Mouse (Mus musculus) monocyte, adult 5-6 weeks (primary cell): ENCODE results near the gene 2700049A03Rik. TPM values are rescaled to one million over a fixed set of nuclear protein-coding genes. Genes with fewer than 3 reads are reported as not detected.

Experiments used
- ATAC-seq: fragments of 153-309, 156-312 bp; replicated peaks from 2 replicates; pipeline ENCODE4 v1.8.0; 2017; ENCODE audit warnings: mild to moderate bottlenecking; ENCODE audit not compliant: low TSS enrichment, insufficient number of reproducible peaks, severe bottlenecking, poor library complexity, low FRiP score
- total RNA-seq: library from RNA; stranded (forward); fragments of 200-1000, 200-491, 200-594 nt; gene quantifications from 3 replicates; pipeline ENCODE4 v1.2.3, GENCODE M21; 2017

The 2700049A03Rik gene
- total RNA-seq, 1 experiment from 2014 or later = 4.9 TPM

DNA sequence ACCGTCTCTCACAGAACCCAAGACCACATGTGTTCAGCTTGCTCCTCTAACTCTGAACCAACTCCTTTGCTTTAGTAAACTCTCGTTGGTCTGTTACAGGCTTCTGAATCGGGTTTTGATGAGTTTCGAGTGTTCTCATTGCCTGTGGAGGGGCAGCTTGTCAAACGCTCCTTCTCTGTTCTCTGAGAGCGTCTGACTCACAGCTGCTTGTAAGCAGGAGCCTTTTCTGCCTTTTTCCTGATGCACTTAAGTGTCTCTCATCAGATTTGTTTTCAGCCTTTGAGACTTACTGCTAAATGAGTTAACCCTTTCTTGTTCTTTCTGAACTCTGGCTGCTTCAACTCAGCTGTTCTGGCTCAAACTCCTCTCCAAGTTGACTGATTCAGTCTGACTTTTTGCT is 21.3 kb downstream of the 2700049A03Rik start:
- no peak for ATAC-seq

DNA sequence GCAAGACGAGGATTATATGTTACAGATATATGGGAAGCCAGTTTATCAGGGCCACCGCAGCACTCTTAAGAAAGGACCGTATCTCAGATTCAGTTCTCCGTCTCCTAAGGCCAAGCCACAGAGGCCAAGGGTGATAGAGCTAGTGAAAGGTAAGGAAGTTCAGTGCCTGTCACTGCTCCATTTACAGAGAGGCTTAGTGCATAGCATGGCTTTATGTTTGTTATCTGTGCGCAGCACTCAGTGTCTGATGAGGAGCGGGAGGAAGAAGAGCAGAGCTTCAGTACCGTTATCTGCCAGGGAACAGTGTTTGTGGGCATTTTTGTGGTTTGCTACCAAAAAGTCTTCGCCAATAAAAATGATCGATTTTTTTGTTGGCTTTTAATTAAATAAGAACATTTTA is 27.8 kb downstream of the 2700049A03Rik start:
- ATAC-seq = no peak

DNA sequence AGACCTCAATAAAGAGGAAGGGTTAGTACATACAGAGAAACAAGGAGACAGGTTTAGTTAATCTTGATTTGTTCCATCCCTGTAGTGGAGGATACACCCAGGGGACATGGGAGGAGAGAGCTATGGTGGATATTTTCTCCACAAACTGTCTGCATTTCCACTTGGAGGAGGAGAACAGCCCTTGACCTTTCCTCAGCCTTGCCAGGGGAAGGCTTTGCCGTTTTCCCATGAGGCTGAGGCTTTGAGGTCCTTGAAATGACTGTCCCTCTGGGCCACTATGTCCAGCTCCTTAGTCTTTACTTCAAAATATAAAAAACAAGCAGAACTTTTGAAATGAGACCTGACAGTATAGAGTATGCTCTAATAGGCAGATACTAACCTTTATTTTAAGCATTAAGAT is 33.3 kb downstream of the 2700049A03Rik start:
- ATAC-seq = no peak

DNA sequence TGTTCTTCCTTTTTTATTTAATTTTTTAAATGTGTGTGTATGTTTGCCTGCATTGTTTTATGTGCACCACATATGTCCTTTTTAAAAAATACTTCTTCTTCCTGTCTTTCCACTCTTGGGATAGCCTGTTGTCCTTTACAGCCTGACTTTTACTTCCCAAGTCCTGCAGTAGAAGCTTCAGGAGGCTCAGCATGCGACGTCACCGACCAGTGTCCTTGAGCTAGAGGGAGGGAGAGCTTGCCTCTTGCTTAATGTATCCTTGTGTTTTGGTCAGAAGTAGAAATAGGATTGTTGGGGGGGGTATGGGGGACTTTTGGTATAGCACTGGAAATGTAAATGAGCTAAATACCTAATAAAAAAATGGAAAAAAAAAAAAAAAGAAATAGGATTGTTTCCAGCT is 47.1 kb downstream of the 2700049A03Rik start:
- no peak for ATAC-seq

DNA sequence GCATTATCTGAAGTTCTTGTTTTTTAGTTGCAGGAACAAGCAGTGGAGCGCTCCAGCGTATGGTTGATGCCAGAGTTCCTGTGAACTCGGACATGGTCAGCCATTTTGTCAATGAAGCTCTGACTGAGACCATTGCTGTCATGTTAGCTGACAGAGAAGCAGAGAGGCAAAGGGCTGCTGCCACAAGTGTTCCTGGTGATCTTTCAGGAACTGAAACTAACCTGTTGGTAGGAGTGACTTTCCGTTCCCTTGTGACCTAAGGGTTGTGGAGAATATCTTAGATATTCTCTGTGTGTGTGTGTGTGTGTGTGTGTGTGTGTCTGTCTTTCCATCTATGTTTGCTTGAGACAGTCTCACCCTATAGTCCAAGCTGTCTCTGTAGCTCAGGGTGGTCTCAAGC is 47.7 kb downstream of the 2700049A03Rik start:
- ATAC-seq = peak; percentile 59

DNA sequence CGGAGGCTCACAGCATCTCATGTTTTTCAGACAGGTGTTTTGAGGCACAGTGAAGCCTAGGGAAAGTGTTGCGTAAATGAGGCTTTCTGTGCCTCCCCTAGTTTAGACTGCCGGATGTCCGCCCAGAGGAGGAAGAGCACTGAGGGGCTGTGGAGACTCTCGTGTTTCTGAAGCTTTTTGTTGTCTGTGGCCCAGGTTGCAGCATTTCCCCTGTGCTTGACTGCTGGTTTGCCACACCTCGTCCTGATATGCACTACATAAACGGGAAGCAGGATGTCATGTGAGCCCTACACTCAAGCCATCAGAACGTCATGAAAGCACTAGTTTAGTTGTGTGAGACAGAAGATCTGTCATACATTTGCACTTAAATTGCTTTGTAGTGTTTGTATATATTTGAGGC is 56.1 kb downstream of the 2700049A03Rik start:
- no peak for ATAC-seq

DNA sequence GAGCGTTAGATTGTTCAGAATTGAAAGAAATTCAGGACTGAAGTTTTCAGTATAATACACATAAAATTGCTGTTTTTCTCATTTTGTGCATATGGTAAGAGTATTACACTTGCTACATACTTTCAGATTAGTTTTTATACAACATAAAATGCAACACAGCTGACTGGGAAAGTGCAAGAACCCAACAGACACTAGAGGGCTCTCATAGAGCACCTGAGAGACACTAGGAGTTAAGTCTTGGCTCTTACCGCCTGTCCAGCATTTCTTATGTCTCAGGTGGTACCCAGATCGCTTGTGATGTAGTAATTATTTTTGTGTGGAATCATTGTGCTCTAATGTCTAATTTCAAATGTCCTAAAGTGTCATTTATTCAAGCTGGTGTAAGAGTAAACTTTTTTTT is 61.0 kb downstream of the 2700049A03Rik start:
- ATAC-seq = no peak

DNA sequence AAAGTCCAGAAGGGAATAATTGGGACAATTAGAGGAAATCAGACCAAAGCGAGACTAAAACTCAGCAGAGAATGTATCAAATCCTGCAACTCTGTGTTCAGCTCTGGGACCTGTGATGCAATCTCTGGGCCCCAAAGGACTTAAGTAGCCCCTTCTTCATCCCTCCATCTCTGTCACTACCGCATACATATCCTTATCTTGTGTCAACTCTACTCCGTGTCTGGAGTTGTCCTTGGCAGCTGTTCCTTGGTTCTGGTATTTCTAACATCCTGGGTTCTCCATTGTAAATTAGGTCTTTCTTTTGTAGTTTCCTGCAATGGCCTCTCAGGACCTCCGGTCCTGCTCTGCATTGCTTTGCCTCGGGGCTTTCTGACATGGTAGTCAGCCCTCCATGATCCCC is 65.1 kb downstream of the 2700049A03Rik start:
- no peak for ATAC-seq

DNA sequence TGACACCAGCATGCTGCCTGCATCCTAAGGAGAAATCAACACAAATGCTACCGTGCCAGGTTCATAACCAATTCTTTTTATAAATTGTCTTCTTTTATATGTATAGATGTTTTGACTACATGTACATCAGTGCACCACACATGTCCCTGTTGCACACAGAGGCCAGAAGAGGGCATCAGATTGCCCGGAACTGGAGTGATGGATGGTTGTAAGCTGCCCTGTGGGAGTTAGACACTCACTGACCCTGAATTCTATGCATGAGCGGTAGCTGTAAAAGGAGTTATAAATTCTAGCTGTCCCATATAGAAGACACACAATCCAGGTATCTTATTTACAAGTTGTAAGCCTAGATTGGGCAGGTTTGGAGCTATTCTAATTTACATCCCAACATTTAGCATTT is 67.7 kb downstream of the 2700049A03Rik start:
- ATAC-seq = no peak

DNA sequence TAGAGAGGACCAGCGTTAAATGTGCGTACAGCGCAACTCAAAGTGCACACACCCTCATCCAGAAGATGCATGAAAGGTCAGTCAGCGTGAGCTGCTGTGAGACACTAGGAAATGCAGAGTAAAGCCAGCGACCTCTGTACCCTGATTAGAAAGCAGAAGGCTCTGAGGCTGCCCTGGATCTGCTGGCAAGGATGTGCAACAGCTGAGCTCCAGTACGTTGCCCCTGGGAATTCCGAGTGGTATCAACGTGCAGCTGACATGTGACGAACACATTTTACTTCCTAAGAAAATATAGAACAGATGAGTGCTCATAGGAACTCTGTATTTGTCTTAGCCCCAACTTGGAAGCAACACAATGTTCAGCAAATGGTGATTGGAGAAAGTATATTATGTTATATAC is 80.5 kb downstream of the 2700049A03Rik start:
- no peak for ATAC-seq

DNA sequence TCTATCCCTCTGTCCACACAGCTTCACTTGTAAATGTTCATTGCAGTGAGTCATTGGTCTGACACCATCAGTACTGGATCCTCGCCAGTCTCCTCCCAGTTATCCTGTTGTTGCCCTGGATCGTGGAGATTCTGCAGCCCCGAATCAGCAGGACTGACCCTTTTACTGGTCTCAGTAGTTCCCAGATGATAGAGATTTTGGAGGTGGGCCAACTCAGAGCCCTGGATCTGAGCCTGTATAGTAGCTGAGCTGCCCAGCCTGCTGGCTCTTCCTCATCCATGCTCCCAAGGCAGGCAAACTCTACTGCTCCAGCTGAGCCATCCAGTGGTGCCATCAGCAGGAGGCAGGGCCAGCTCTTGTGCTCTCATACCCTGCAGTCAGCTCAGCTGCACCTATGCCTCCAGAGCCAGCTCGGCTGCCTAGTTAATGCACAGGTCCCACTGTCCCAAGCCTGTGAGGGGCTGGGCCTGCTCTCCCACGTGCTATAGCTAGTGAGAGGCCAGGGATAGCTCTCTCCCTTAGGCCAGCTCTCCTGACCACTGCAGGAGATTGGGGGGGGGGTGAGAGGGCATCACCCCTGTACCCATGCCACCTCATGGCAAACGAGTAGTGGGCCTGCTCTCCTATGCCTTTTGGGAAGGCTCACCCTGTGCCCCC is 81.3 kb downstream of the 2700049A03Rik start:
- ATAC-seq = no peak

DNA sequence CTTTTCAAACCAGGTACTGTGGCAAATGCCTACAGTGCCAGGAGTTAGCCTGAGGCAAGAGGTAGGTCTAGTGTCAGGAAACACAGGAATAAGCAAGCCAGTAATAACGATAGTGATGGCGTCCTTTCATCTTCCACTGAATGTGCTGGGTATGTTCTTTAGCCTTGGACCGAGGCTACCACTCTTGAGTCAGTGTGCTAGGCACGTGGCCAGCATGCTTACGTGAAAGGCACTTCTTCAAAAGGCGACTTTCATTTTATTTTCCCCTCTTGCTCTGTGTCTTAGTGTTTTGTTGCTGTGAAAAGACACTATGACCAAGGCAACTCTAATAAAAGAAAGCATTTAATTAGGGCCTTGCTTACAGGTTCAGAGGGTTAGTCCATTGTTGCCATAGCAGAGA is 86.1 kb downstream of the 2700049A03Rik start:
- ATAC-seq = no peak

DNA sequence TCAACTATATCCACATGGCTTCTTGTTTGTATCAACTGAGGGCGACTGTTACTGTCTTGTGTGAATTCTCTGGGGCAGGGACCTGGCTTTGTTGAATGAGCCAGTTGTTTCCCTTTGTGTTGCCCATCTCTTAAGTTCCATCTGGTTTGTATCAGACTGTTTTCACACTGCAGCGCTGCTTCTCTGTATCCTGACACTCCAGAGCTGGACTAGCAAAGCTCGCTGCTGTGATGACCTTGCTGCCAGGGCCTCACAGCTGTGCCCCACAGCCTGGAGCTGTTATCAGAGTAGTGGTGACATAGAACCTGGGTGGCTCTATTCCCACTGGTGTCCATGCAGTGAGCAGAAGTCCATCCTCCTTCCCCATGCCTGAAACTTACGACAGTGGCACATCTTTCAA is 91.1 kb downstream of the 2700049A03Rik start:
- no peak for ATAC-seq

DNA sequence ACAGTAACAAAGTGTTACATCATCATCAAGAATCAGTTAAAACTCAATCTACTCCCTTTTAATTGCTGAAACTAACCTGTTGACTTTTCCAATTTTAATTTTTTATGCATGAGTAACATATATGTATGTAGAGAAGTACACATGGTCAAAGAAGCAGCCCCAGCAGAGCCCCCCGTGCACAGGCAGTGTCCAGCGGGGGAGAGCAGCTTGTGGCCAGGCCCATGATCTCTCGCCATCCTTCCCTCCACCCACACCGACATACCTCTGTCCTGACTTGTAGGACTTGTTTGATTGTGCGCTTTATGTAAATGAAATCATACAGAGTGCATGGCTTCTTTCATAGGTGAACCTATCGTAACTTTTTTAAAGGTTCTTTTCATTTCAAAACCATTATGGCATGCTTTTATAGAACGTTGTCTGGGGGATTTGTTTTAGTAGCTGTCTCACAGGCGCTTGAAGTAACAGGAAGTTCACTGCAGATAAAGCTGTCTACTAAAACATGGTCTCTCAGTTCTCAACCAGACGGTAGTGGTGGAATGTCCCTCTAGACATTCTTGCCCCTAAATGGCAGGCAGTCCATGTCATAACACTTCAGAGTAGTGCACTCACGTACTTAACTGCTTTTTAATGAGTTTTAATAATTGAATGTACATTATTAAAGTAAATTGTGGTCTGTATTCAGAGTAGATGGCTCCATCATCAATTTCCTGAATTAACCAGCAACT is 92.4 kb downstream of the 2700049A03Rik start:
- no peak for ATAC-seq

DNA sequence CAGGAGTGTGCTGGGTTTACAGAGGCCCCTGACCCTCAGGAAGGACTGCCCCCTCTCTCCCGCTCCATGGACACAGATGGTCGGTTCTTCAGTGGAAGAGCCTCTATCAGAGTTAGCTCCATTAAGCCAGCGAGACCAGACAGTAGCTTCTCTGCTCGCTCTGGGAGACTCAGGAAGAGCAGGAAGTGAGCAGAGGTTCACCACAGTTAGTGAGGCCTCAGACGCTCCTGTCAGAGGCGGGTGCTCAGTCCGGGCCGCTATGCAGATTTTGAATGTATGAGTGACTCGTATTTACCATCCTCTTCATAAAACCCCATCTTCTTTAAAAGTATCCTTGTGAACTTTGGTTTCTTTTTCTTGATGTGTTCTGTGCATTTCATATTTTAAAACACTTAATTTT is 94.9 kb downstream of the 2700049A03Rik start:
- ATAC-seq = no peak

DNA sequence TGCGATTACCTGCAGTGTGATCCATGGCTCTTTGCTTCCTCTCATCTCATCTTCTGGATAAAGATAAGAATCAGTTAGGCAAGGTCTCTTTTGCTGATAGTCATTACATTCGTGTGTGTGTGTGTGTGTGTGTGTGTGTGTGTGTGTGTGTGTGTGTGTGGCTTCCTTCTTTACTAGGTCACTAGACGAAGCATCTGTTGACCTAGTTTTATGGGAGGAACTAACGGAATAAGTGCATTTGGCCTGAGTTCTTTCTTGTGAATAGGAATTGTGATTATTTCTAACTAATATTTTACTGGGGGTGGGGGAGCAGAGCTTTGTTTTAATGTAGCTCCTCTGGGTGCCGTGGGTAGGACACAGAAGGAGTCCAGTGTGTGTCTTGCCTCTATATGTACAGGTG is 96.8 kb downstream of the 2700049A03Rik start:
- no peak for ATAC-seq

DNA sequence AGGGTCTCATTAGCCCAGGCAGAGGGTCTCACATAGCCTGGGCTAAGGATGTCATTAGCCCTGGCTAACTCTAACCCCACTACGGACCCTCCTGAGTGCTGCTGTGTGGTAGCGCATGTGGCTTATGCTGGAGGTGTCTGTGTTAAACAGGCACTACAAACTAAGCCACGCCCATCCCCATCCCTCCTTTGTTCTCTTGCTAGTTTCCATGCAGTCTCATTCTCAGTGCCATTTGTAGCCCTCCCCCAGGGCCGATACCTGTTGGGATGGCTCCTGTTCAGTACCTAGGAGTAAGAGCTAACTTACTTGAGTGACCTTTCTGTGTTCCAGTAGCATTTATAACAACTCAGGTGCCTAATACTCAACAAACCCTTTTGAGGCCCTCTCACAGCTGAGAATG is 100.4 kb downstream of the 2700049A03Rik start:
- no peak for ATAC-seq

DNA sequence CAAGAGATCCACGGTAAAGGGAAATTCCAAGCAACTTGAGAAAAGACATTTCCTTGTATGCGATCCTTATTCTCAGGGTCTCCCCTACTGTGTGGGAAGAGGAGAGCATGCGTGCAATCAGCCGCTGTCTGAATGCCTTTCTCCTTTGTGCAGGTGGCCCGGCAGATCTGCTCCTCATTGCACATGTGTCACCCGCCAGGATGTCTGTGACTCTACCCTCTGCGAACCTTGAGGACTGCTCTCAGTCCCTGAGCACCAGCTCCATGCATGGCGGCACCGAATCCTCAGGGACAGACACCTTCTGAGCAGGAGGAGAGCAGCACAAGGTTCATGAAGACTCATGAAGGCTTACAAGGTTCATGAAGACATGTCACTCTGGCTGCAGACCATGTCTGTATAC is 106.1 kb downstream of the 2700049A03Rik start:
- ATAC-seq = no peak

DNA sequence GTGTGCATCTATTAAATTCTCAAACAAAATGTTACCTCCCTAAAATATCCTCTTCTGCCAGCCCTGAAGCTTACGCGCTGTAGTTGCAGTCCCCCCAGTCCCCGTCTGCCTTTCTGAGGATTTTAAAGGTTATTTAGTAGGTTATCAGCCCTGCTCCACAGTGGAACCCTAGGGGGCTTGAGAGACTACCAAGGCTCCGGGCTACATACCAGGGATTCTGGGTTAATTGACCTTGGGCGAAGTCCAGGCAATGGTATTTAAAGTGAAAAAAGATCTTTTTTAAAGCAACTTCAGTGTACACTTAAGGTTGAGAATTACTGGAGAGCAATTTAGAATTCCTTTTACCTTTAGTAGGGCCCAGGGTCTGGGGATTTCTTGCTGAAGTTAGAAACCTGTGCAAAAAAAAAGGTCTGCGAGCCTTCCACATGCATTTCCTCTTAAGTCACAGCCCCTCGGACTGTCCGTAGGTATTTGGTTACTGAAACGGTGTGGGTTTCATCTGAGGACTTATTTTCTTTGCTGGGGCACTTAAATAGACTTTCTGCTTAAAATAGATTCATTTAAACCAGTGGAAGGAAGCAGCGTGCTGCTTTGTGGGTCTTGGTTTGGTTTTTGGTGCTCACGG is 108.2 kb downstream of the 2700049A03Rik start:
- ATAC-seq = no peak

DNA sequence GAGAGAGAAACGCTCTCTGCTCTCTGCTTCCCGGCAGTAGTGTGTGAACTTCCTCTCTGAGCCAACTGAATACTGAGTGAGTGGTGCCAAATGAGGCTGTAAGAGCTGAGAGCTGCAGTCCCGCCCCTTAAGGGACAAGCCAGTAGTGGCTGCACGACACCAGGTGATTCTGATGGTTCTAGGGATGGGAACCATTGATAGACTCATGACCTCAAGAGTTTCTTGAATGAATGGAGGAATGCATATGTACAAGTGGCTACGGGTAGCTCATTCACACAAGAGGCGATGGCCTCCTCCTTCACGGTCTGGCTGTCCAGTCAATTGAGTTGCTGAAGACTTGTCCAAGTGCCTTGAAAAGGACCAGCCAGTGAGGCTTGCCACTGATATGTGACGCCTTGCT is 110.5 kb downstream of the 2700049A03Rik start:
- ATAC-seq = no peak
